Mouse (Mus musculus): ENCODE measurements around the gene Slc9a3r2.

DNA sequence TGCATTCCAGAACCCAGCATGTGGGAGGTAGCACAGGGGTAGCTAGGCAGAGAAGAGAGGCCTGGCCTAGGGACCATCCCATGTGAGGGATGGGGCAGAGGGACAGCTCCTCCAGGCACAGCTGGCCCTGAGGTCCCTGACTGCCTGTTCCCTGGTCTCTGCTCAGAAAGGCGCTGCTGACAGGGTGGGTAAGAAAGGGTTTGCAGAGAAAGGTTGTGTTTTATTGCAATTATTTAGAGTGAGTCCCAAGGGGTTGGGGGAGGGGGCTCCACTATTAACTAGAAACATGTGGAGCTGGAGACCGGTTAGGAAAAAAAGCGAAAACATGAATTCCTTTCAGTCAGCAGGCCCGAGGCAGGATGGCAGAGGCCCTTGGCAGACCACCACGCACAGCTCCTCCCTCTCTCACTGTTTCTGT, 10.5 kb downstream of the Slc9a3r2 start:
- TF ChIP-seq EP300 (IDR thresholded peaks at IDR 0.05; ENCODE audit: low read depth) (no peak), CTCF (IDR thresholded peaks at IDR 0.05; ENCODE audit: low read depth) (no peak)
